Comparison of ENCODE assay signal across 33 mouse cellular contexts in genomic region chr11:121670926-121671325, GRCm38 (mm10).
"Had no signal": no experiment of that assay in that cellular context is flagged by ENCODE, and none has a peak within 500 bp of the region (broad histone marks: within the 10 kb centered on the region; RNA-seq: fewer than 3 reads in every experiment).

No protein-coding gene starts in this region.

- H3K4me3 ChIP-seq: heart, embryonic 13.5 days; heart, embryonic 15.5 days; hindbrain, embryonic 10.5 days; hindbrain, embryonic 12.5 days; hindbrain, embryonic 13.5 days; hindbrain, embryonic 15.5 days; kidney, embryonic 15.5 days; layer of hippocampus, adult 2 months; left cerebral cortex, adult 2 months had no signal

- H3K27me3 ChIP-seq: heart, embryonic 13.5 days; heart, embryonic 15.5 days; hindbrain, embryonic 12.5 days; hindbrain, embryonic 13.5 days; hindbrain, embryonic 15.5 days; kidney, embryonic 15.5 days had no signal

- ATAC-seq: hindbrain, embryonic 16.5 days; hindbrain, postnatal 0 days; inflammation-experienced regulatory T-cells, adult 6 months; intestine, embryonic 16.5 days; intestine, postnatal 0 days had no signal

- DNase-seq: heart, postnatal 10 days; heart, postnatal 14 days; heart, postnatal 36 days; heart, postnatal 4 days; kidney, adult 11 months; kidney, adult 18-20 months; kidney, adult 2 months; kidney, adult 8-10 months; kidney, adult 9 months; kidney, postnatal 10 days; kidney, postnatal 14 days; kidney, postnatal 25 days; kidney, postnatal 36 days; kidney, postnatal 4 days; layer of hippocampus, adult 9-11 months; layer of hippocampus, postnatal 36 days had no signal

- H3K27ac ChIP-seq: heart, embryonic 13.5 days; heart, embryonic 15.5 days; hindbrain, embryonic 10.5 days; hindbrain, embryonic 12.5 days; hindbrain, embryonic 13.5 days; hindbrain, embryonic 14.5 days; hindbrain, embryonic 15.5 days; hindbrain, postnatal 0 days; kidney, embryonic 15.5 days; kidney, postnatal 0 days; layer of hippocampus, adult 2 months; left cerebral cortex, adult 2 months had no signal

- H3K9me3 ChIP-seq: heart, embryonic 13.5 days; heart, embryonic 15.5 days; hindbrain, embryonic 10.5 days; hindbrain, embryonic 13.5 days; hindbrain, embryonic 15.5 days; kidney, embryonic 15.5 days had no signal

- H3K36me3 ChIP-seq: hindbrain, embryonic 12.5 days; hindbrain, embryonic 15.5 days had no signal

- H3K9ac ChIP-seq: heart, embryonic 13.5 days; heart, embryonic 15.5 days; hindbrain, embryonic 12.5 days; hindbrain, embryonic 13.5 days; hindbrain, embryonic 14.5 days; hindbrain, embryonic 15.5 days; kidney, embryonic 15.5 days had no signal

- H3K4me2 ChIP-seq: heart, embryonic 11.5 days; heart, embryonic 13.5 days; heart, embryonic 15.5 days; hindbrain, embryonic 12.5 days; hindbrain, embryonic 13.5 days; hindbrain, embryonic 14.5 days; hindbrain, embryonic 15.5 days; kidney, embryonic 15.5 days had no signal
